Mouse (Mus musculus): ENCODE measurements around the gene Sdc3. TPM values are rescaled to one million over a fixed set of nuclear protein-coding genes. Genes with fewer than 3 reads are reported as not detected.

The Sdc3 gene
- polyA plus RNA-seq (2014; fragmentation: Nextera tagmentation; extraction: Ambion mirVana): 110 and 129 TPM in 2 replicates

GRCm38 (mm10) chr4:130792376-130793179 lies at the start of gene Sdc3:
TSS of gene Sdc3 (plus strand) at chr4:130792537.
- 2% methylated on average over 69 of the region's 99 CpGs for WGBS
- peak; percentile 59 for DNase-seq (ENCODE audit: low spot score)
- no peaks in the 10 kb centered on the region for H3K36me3 ChIP-seq (replicated peaks; ENCODE audit: control insufficient read depth, insufficient read depth)
- H3K27me3 ChIP-seq (ENCODE audit: control insufficient read depth, insufficient read depth, low read length): no peaks in the 10 kb centered on the region
- no peaks in the 10 kb centered on the region for H3K9me3 ChIP-seq (ENCODE audit: control insufficient read depth, low read length)
- H3K4me1 ChIP-seq (replicated peaks; ENCODE audit: control insufficient read depth, insufficient read depth, low read length): peaks cover 32% of the 10 kb centered on the region
- peak within 1 kb of the TSS; percentile 89 for H3K27ac ChIP-seq
- H3K9ac ChIP-seq: peak within 1 kb of the TSS; percentile 100
- peak within 1 kb of the TSS; percentile 97 for H3K4me3 ChIP-seq (replicated peaks; ENCODE audit: low read length)
- ATAC-seq (ENCODE audit: low FRiP score): peak; percentile 54
- peak within 1 kb of the TSS; percentile 92 for H3K4me2 ChIP-seq (replicated peaks)

- ATAC-seq (ENCODE audit: low FRiP score) (no peak), DNase-seq (ENCODE audit: low spot score) (no peak)
- Histone ChIP-seq H3K27me3 (ENCODE audit: control insufficient read depth, insufficient read depth, low read length) (no peaks in the 10 kb centered on the region), H3K9me3 (ENCODE audit: control insufficient read depth, low read length) (no peaks in the 10 kb centered on the region), H3K36me3 (replicated peaks; ENCODE audit: control insufficient read depth, insufficient read depth) (peaks cover 78% of the 10 kb centered on the region), H3K9ac (no peak overlapping the region), H3K4me3 (replicated peaks; ENCODE audit: low read length) (no peak overlapping the region), H3K4me2 (replicated peaks) (no peak overlapping the region), H3K27ac (0 out of 2 replicates have a peak overlapping the region, but pooled peaks have one; percentile 30), H3K4me1 (replicated peaks; ENCODE audit: control insufficient read depth, insufficient read depth, low read length) (no peaks in the 10 kb centered on the region)
- WGBS: 87% methylated on average over 4 of the region's 4 CpGs
These were observed 48.3 kb upstream of the Sdc3 start for GRCm38 (mm10) chr4:130744058-130744457.

GRCm38 (mm10) chr4:130745561-130746306 lies 46.6 kb upstream of the Sdc3 start:
- H3K9ac ChIP-seq: no peak overlapping the region
- no peak overlapping the region for H3K4me2 ChIP-seq (replicated peaks)
- H3K4me3 ChIP-seq (replicated peaks; ENCODE audit: low read length): no peak overlapping the region
- H3K36me3 ChIP-seq (replicated peaks; ENCODE audit: control insufficient read depth, insufficient read depth): peaks cover 95% of the 10 kb centered on the region
- 77% methylated on average over 5 of the region's 5 CpGs for WGBS
- DNase-seq (ENCODE audit: low spot score) (no peak), ATAC-seq (ENCODE audit: low FRiP score) (no peak)
- no peak overlapping the region for H3K27ac ChIP-seq
- H3K4me1 ChIP-seq (replicated peaks; ENCODE audit: control insufficient read depth, insufficient read depth, low read length): no peaks in the 10 kb centered on the region
- no peaks in the 10 kb centered on the region for H3K9me3 ChIP-seq (ENCODE audit: control insufficient read depth, low read length)
- H3K27me3 ChIP-seq (ENCODE audit: control insufficient read depth, insufficient read depth, low read length): no peaks in the 10 kb centered on the region

GRCm38 (mm10) chr4:130749566-130749965 lies 42.8 kb upstream of the Sdc3 start:
- peaks cover 99% of the 10 kb centered on the region for H3K36me3 ChIP-seq (replicated peaks; ENCODE audit: control insufficient read depth, insufficient read depth)
- H3K27me3 ChIP-seq (ENCODE audit: control insufficient read depth, insufficient read depth, low read length): no peaks in the 10 kb centered on the region
- no peak overlapping the region for H3K4me2 ChIP-seq (replicated peaks)
- H3K4me1 ChIP-seq (replicated peaks; ENCODE audit: control insufficient read depth, insufficient read depth, low read length): no peaks in the 10 kb centered on the region
- no peak overlapping the region for H3K27ac ChIP-seq
- no peak for ATAC-seq (ENCODE audit: low FRiP score)
- no peak for DNase-seq (ENCODE audit: low spot score)
- 71% methylated on average over 7 of the region's 7 CpGs for WGBS
- no peak overlapping the region for H3K4me3 ChIP-seq (replicated peaks; ENCODE audit: low read length)
- H3K9ac ChIP-seq: no peak overlapping the region
- H3K9me3 ChIP-seq (ENCODE audit: control insufficient read depth, low read length): no peaks in the 10 kb centered on the region

- DNase-seq (ENCODE audit: low spot score) (no peak), ATAC-seq (ENCODE audit: low FRiP score) (no peak)
- Histone ChIP-seq H3K4me3 (replicated peaks; ENCODE audit: low read length) (no peak overlapping the region), H3K27ac (no peak overlapping the region), H3K9ac (no peak overlapping the region), H3K4me1 (replicated peaks; ENCODE audit: control insufficient read depth, insufficient read depth, low read length) (no peaks in the 10 kb centered on the region), H3K9me3 (ENCODE audit: control insufficient read depth, low read length) (no peaks in the 10 kb centered on the region), H3K4me2 (replicated peaks) (no peak overlapping the region), H3K27me3 (ENCODE audit: control insufficient read depth, insufficient read depth, low read length) (no peaks in the 10 kb centered on the region), H3K36me3 (replicated peaks; ENCODE audit: control insufficient read depth, insufficient read depth) (peaks cover 89% of the 10 kb centered on the region)
- WGBS: 85% methylated on average over 2 of the region's 2 CpGs
These were observed 40.4 kb upstream of the Sdc3 start for GRCm38 (mm10) chr4:130751966-130752365.

- no peak overlapping the region for H3K4me3 ChIP-seq (replicated peaks; ENCODE audit: low read length)
- no peaks in the 10 kb centered on the region for H3K9me3 ChIP-seq (ENCODE audit: control insufficient read depth, low read length)
- ATAC-seq (ENCODE audit: low FRiP score) (no peak), DNase-seq (ENCODE audit: low spot score) (no peak)
- no peaks in the 10 kb centered on the region for H3K27me3 ChIP-seq (ENCODE audit: control insufficient read depth, insufficient read depth, low read length)
- 74% methylated on average over 7 of the region's 7 CpGs for WGBS
- no peak overlapping the region for H3K27ac ChIP-seq
- peaks cover 88% of the 10 kb centered on the region for H3K36me3 ChIP-seq (replicated peaks; ENCODE audit: control insufficient read depth, insufficient read depth)
- H3K4me2 ChIP-seq (replicated peaks): no peak overlapping the region
- no peaks in the 10 kb centered on the region for H3K4me1 ChIP-seq (replicated peaks; ENCODE audit: control insufficient read depth, insufficient read depth, low read length)
- H3K9ac ChIP-seq: no peak overlapping the region
These were observed 39.7 kb upstream of the Sdc3 start for GRCm38 (mm10) chr4:130752591-130752990.

GRCm38 (mm10) chr4:130753755-130754154 lies 38.6 kb upstream of the Sdc3 start:
- no peak for ATAC-seq (ENCODE audit: low FRiP score)
- H3K4me3 ChIP-seq (replicated peaks; ENCODE audit: low read length): no peak overlapping the region
- H3K9ac ChIP-seq: no peak overlapping the region
- no peak overlapping the region for H3K4me2 ChIP-seq (replicated peaks)
- H3K27me3 ChIP-seq (ENCODE audit: control insufficient read depth, insufficient read depth, low read length): no peaks in the 10 kb centered on the region
- H3K36me3 ChIP-seq (replicated peaks; ENCODE audit: control insufficient read depth, insufficient read depth): peaks cover 88% of the 10 kb centered on the region
- H3K4me1 ChIP-seq (replicated peaks; ENCODE audit: control insufficient read depth, insufficient read depth, low read length): no peaks in the 10 kb centered on the region
- DNase-seq (ENCODE audit: low spot score): no peak
- 79% methylated on average over 5 of the region's 5 CpGs for WGBS
- H3K27ac ChIP-seq: no peak overlapping the region
- no peaks in the 10 kb centered on the region for H3K9me3 ChIP-seq (ENCODE audit: control insufficient read depth, low read length)

GRCm38 (mm10) chr4:130754776-130755175 lies 37.6 kb upstream of the Sdc3 start:
- DNase-seq (ENCODE audit: low spot score): no peak
- Histone ChIP-seq H3K4me3 (replicated peaks; ENCODE audit: low read length) (no peak overlapping the region), H3K4me2 (replicated peaks) (no peak overlapping the region), H3K4me1 (replicated peaks; ENCODE audit: control insufficient read depth, insufficient read depth, low read length) (no peaks in the 10 kb centered on the region), H3K9me3 (ENCODE audit: control insufficient read depth, low read length) (no peaks in the 10 kb centered on the region), H3K9ac (no peak overlapping the region), H3K27ac (no peak overlapping the region), H3K27me3 (ENCODE audit: control insufficient read depth, insufficient read depth, low read length) (no peaks in the 10 kb centered on the region), H3K36me3 (replicated peaks; ENCODE audit: control insufficient read depth, insufficient read depth) (peaks cover 88% of the 10 kb centered on the region)
- 84% methylated on average over 2 of the region's 2 CpGs for whole genome bisulfite sequencing
- no peak for ATAC-seq (ENCODE audit: low FRiP score)

- WGBS: 88% methylated on average over 2 of the region's 2 CpGs
- H3K36me3 ChIP-seq (replicated peaks; ENCODE audit: control insufficient read depth, insufficient read depth): peaks cover 81% of the 10 kb centered on the region
- no peak overlapping the region for H3K4me2 ChIP-seq (replicated peaks)
- H3K27me3 ChIP-seq (ENCODE audit: control insufficient read depth, insufficient read depth, low read length): no peaks in the 10 kb centered on the region
- no peak overlapping the region for H3K4me3 ChIP-seq (replicated peaks; ENCODE audit: low read length)
- ATAC-seq (ENCODE audit: low FRiP score) (no peak), DNase-seq (ENCODE audit: low spot score) (no peak)
- no peaks in the 10 kb centered on the region for H3K9me3 ChIP-seq (ENCODE audit: control insufficient read depth, low read length)
- no peak overlapping the region for H3K9ac ChIP-seq
- no peaks in the 10 kb centered on the region for H3K4me1 ChIP-seq (replicated peaks; ENCODE audit: control insufficient read depth, insufficient read depth, low read length)
- no peak overlapping the region for H3K27ac ChIP-seq
These were observed 32.5 kb upstream of the Sdc3 start for GRCm38 (mm10) chr4:130759875-130760274.
